Mouse (Mus musculus): Measurements from ENCODE around the gene Dkk2. TPM values are rescaled to one million over a fixed set of nuclear protein-coding genes. Genes with fewer than 3 reads are reported as not detected.
A peak's percentile ranks its signal among the peaks of the same experiment; 100 is the strongest.

Dkk2 gene
- total RNA-seq, 2 experiments from 2014 or later = 0.56 to 1.2 TPM

- peak; percentile 23 to 40 for DNase-seq (ENCODE audit: extremely low spot score in 1 of 2, low spot score in 2 of 2)
- intact Hi-C loops (cut with DNase I) = loop anchor here (5.0 to 10.0 kb wide), 4 partner anchors 230 to 497 kb away; partner anchors contain the start of gene Gimd1
- peak; percentile 62 for TF ChIP-seq CTCF (IDR thresholded peaks at IDR 0.05)
- Histone ChIP-seq H3K27ac (no peak overlapping the region), H3K4me3 (no peak overlapping the region)
These were observed 122.4 kb downstream of the Dkk2 start for GRCm38 (mm10) chr3:132207469-132207868.

- no peak for TF ChIP-seq CTCF (IDR thresholded peaks at IDR 0.05)
- Histone ChIP-seq H3K4me3 (no peak overlapping the region), H3K27ac (no peak overlapping the region)
- intact Hi-C loops (cut with DNase I) = no loop called here
- DNase-seq (ENCODE audit: extremely low spot score in 1 of 2, low spot score in 2 of 2) = no peak
These were observed 126.2 kb downstream of the Dkk2 start for GRCm38 (mm10) chr3:132211260-132211659.

GRCm38 (mm10) chr3:132219977-132220487 lies 134.9 kb downstream of the Dkk2 start:
- intact Hi-C loops (cut with DNase I) = no loop called here
- DNase-seq (ENCODE audit: extremely low spot score in 1 of 2, low spot score in 2 of 2) = no peak
- Histone ChIP-seq H3K4me3 (no peak overlapping the region), H3K27ac (no peak overlapping the region)
- no peak for TF ChIP-seq CTCF (IDR thresholded peaks at IDR 0.05)

GRCm38 (mm10) chr3:132227622-132228021 lies 142.5 kb downstream of the Dkk2 start:
- intact Hi-C loops (cut with DNase I) = no loop called here
- Histone ChIP-seq H3K27ac (no peak overlapping the region), H3K4me3 (no peak overlapping the region)
- TF ChIP-seq CTCF (IDR thresholded peaks at IDR 0.05) = no peak
- no peak for DNase-seq (ENCODE audit: extremely low spot score in 1 of 2, low spot score in 2 of 2)
